Mouse (Mus musculus) small intestine, adult 2 months (tissue): ENCODE data around the gene Mvb12b.

Source experiments
- CTCF ChIP-seq: fragments of 200-500 bp; IDR thresholded peaks from 2 replicates; pipeline ENCODE4 v1.5.1; 2012; ENCODE audit warnings: low read depth, mild to moderate bottlenecking, control low read depth, inconsistent platforms, low read length, moderate library complexity, mixed read lengths; ENCODE audit not compliant: insufficient replicate concordance, insufficient read length; ENCODE audit errors: extremely low read depth
- POLR2A ChIP-seq: fragments of 200-500 bp; IDR thresholded peaks from 2 replicates; pipeline ENCODE4 v1.6.1; 2012; ENCODE audit warnings: low read depth, mild to moderate bottlenecking, control low read depth, inconsistent platforms, low read length, moderate library complexity

GRCm38 (mm10) chr2:33868322-33868721 is 19.4 kb downstream of the Mvb12b start:
- TF ChIP-seq POLR2A (no peak), CTCF (no peak)
